Mouse (Mus musculus): ENCODE data around the gene Gm20388. TPM values are rescaled to one million over a fixed set of nuclear protein-coding genes. Genes with fewer than 3 reads are reported as not detected.

The Gm20388 gene
- total RNA-seq, 1 experiment from 2014 or later: 10.0 TPM

GRCm38 (mm10) chr8:122276308-122276707, 2365.7 kb downstream of the Gm20388 start:
- no peak for ATAC-seq (replicated peaks; ENCODE audit: insufficient number of reproducible peaks, low FRiP score, low TSS enrichment, poor library complexity, severe bottlenecking)

GRCm38 (mm10) chr8:122277204-122277995, 2366.8 kb downstream of the Gm20388 start:
- ATAC-seq (replicated peaks; ENCODE audit: insufficient number of reproducible peaks, low FRiP score, low TSS enrichment, poor library complexity, severe bottlenecking): no peak

GRCm38 (mm10) chr8:122280156-122280555, 2369.5 kb downstream of the Gm20388 start:
- ATAC-seq (replicated peaks; ENCODE audit: insufficient number of reproducible peaks, low FRiP score, low TSS enrichment, poor library complexity, severe bottlenecking): no peak

- no peak for ATAC-seq (replicated peaks; ENCODE audit: insufficient number of reproducible peaks, low FRiP score, low TSS enrichment, poor library complexity, severe bottlenecking)
These were observed 2370.1 kb downstream of the Gm20388 start for GRCm38 (mm10) chr8:122280588-122281316.

GRCm38 (mm10) chr8:122281317-122282034, 2370.8 kb downstream of the Gm20388 start:
- ATAC-seq (replicated peaks; ENCODE audit: insufficient number of reproducible peaks, low FRiP score, low TSS enrichment, poor library complexity, severe bottlenecking): peak; percentile 78

GRCm38 (mm10) chr8:122282035-122282358, 2371.4 kb downstream of the Gm20388 start, which contains the start of gene Zfpm1:
Gene Zfpm1, plus strand, starts transcription at chr8:122282141.
- ATAC-seq (replicated peaks; ENCODE audit: insufficient number of reproducible peaks, low FRiP score, low TSS enrichment, poor library complexity, severe bottlenecking): no peak

- no peak for ATAC-seq (replicated peaks; ENCODE audit: insufficient number of reproducible peaks, low FRiP score, low TSS enrichment, poor library complexity, severe bottlenecking)
These were observed 2372.1 kb downstream of the Gm20388 start for GRCm38 (mm10) chr8:122282501-122283355.

GRCm38 (mm10) chr8:122283356-122284202, 2372.9 kb downstream of the Gm20388 start:
- no peak for ATAC-seq (replicated peaks; ENCODE audit: insufficient number of reproducible peaks, low FRiP score, low TSS enrichment, poor library complexity, severe bottlenecking)

- ATAC-seq (replicated peaks; ENCODE audit: insufficient number of reproducible peaks, low FRiP score, low TSS enrichment, poor library complexity, severe bottlenecking): no peak
These were observed 2373.6 kb downstream of the Gm20388 start for GRCm38 (mm10) chr8:122284203-122284658.

GRCm38 (mm10) chr8:122284659-122285261, 2374.1 kb downstream of the Gm20388 start:
- no peak for ATAC-seq (replicated peaks; ENCODE audit: insufficient number of reproducible peaks, low FRiP score, low TSS enrichment, poor library complexity, severe bottlenecking)

- ATAC-seq (replicated peaks; ENCODE audit: insufficient number of reproducible peaks, low FRiP score, low TSS enrichment, poor library complexity, severe bottlenecking): no peak
These were observed 2375.1 kb downstream of the Gm20388 start for GRCm38 (mm10) chr8:122285727-122286126.

- ATAC-seq (replicated peaks; ENCODE audit: insufficient number of reproducible peaks, low FRiP score, low TSS enrichment, poor library complexity, severe bottlenecking): no peak
These were observed 2376.3 kb downstream of the Gm20388 start for GRCm38 (mm10) chr8:122286899-122287298.

- no peak for ATAC-seq (replicated peaks; ENCODE audit: insufficient number of reproducible peaks, low FRiP score, low TSS enrichment, poor library complexity, severe bottlenecking)
These were observed 2377.1 kb downstream of the Gm20388 start for GRCm38 (mm10) chr8:122287742-122288141.

- ATAC-seq (replicated peaks; ENCODE audit: insufficient number of reproducible peaks, low FRiP score, low TSS enrichment, poor library complexity, severe bottlenecking): no peak
These were observed 2377.7 kb downstream of the Gm20388 start for GRCm38 (mm10) chr8:122288344-122288743.

GRCm38 (mm10) chr8:122291075-122291474, 2380.4 kb downstream of the Gm20388 start:
- ATAC-seq (replicated peaks; ENCODE audit: insufficient number of reproducible peaks, low FRiP score, low TSS enrichment, poor library complexity, severe bottlenecking): no peak

GRCm38 (mm10) chr8:122291549-122291948, 2380.9 kb downstream of the Gm20388 start:
- no peak for ATAC-seq (replicated peaks; ENCODE audit: insufficient number of reproducible peaks, low FRiP score, low TSS enrichment, poor library complexity, severe bottlenecking)

GRCm38 (mm10) chr8:122293484-122293883, 2382.8 kb downstream of the Gm20388 start:
- no peak for ATAC-seq (replicated peaks; ENCODE audit: insufficient number of reproducible peaks, low FRiP score, low TSS enrichment, poor library complexity, severe bottlenecking)

Measured in monocyte, adult 5-6 weeks (primary cell).